Mouse (Mus musculus): Measurements from ENCODE around the gene Nek2.

Nek2 gene

DNA sequence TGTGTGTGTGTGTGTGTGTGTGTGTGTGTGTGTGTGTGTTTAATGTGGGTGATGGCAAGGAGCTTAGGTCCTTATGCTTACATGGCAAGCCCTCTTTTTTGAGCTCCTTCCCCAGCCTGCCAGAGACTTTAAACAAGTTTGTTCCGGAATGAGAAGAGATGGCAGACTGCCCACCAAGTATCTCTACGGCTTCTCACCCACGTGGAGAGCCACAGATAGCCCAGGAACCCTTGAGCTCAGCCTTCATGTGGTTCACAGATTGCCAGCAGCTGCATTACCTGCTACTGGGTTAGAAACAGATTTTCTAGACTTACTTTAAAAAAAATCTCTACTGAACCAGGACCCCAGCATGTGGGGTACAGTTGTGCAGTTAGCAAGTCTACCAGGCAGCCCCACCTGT, 38.6 kb downstream of the Nek2 start:
- no peak for DNase-seq (ENCODE audit: low spot score)

GRCm38 (mm10) chr1:191861247-191861646, 40.0 kb downstream of the Nek2 start:
- no peak for DNase-seq (ENCODE audit: low spot score)

GRCm38 (mm10) chr1:191863833-191864550, 42.7 kb downstream of the Nek2 start:
- no peak for DNase-seq (ENCODE audit: low spot score)

GRCm38 (mm10) chr1:191864551-191865027, 43.3 kb downstream of the Nek2 start:
- DNase-seq (ENCODE audit: low spot score), result peak; percentile 48

- DNase-seq (ENCODE audit: low spot score), result no peak
Observed at GRCm38 (mm10) chr1:191872076-191872710, 50.9 kb downstream of the Nek2 start.

DNA sequence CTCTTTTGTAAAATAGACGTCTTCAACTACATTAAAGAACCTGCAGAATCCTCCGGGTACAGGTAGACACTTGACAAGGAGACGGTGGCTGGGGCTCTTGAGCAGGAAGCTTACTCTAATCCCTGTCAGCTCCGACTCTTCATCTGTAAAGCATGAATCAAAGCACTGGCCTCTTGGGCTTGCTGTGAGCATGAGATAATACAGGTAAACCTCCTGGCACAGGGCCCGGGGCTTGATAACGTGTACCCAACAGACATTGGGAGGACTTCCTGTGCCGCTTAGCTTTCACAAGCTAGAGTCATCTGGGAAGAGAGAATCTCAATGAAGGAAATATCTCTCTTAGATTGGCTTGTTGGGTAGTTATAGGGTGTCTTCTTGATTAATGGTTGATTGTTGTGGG, 53.8 kb downstream of the Nek2 start:
- DNase-seq (ENCODE audit: low spot score), result no peak

DNA sequence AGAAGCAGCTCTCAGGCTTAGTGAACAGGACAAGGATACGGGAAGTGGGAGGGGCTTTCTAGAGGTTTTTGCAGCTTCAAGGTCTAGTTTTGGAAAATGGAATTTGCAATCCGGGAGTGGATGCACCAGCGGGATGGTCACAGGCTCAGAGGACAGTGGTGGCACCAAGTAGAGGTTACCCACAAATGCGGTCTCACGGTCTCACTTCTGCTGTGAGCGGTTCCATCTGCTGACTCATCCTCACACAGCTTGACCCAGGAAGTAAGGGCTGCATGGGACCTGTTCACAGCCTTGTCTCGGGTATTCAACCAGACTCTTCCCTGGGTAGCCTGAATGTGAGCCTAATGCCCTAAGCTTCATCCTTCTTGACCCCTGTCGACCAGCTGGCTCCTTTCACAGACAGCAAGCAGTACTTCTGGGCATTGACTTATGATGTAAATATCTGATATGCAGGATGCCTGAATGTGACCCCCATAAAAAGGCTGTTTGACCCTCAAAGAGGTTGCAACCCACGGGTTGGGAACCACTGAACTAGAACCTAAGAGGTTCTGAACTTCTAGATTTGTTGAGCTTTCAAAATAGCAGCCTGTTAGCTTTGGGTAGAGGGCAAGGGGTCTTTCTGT, 54.5 kb downstream of the Nek2 start:
- no peak for DNase-seq (ENCODE audit: low spot score)

- no peak for DNase-seq (ENCODE audit: low spot score)
Observed at GRCm38 (mm10) chr1:191877681-191878080, 56.4 kb downstream of the Nek2 start.

- no peak for DNase-seq (ENCODE audit: low spot score)
Observed at GRCm38 (mm10) chr1:191878518-191878921, 57.3 kb downstream of the Nek2 start.

GRCm38 (mm10) chr1:191880247-191880646, 59.0 kb downstream of the Nek2 start:
- DNase-seq (ENCODE audit: low spot score), result no peak

- no peak for DNase-seq (ENCODE audit: low spot score)
Observed at GRCm38 (mm10) chr1:191880921-191881609, 59.8 kb downstream of the Nek2 start.

- DNase-seq (ENCODE audit: low spot score), result no peak
Observed at GRCm38 (mm10) chr1:191881663-191882062, 60.4 kb downstream of the Nek2 start.
